Mouse (Mus musculus): Measurements from ENCODE around the gene Adam10. TPM values are rescaled to one million over a fixed set of nuclear protein-coding genes. Genes with fewer than 3 reads are reported as not detected.

Adam10 gene
- polyA plus RNA-seq, 1 experiment from 2014 or later: 72.1 TPM

Small RNA genes within 50 kb of the gene (microRNA-seq; reads per million reads assigned to microRNA genes)
- gene Gm25149: not detected

Other genes with a start within 250 kb of the Adam10 start
- 22.8 and 23.2 TPM in 2 replicates for gene Rnf111, start 175.3 kb upstream of the Adam10 start, polyA plus RNA-seq (2014; fragmentation: Nextera tagmentation; extraction: Ambion mirVana)
- 39.8 and 40.7 TPM in 2 replicates for gene Sltm, start 136.2 kb upstream of the Adam10 start, polyA plus RNA-seq (2014; fragmentation: Nextera tagmentation; extraction: Ambion mirVana)
- gene Gm10642, start 22.7 kb upstream of the Adam10 start, polyA plus RNA-seq (2014; fragmentation: Nextera tagmentation; extraction: Ambion mirVana): 0.15 and 0.45 TPM in 2 replicates
- gene Mindy2, start 21.8 kb upstream of the Adam10 start, polyA plus RNA-seq (2014; fragmentation: Nextera tagmentation; extraction: Ambion mirVana): 13.4 and 15.9 TPM in 2 replicates

Measured in heart, embryonic 14.5 days (tissue).